Mouse (Mus musculus): Measurements from ENCODE around the gene Dtymk. TPM values are rescaled to one million over a fixed set of nuclear protein-coding genes. Genes with fewer than 3 reads are reported as not detected.
"Not testable (repeated sequence)": the region's sequence is repeated elsewhere in the genome, so short reads cannot be mapped to it uniquely, and the experiment has no call there.

Dtymk gene
- polyA plus RNA-seq (2015; fragmentation: Nextera tagmentation; extraction: Ambion mirVana), result 183 and 192 TPM in 2 replicates

DNA sequence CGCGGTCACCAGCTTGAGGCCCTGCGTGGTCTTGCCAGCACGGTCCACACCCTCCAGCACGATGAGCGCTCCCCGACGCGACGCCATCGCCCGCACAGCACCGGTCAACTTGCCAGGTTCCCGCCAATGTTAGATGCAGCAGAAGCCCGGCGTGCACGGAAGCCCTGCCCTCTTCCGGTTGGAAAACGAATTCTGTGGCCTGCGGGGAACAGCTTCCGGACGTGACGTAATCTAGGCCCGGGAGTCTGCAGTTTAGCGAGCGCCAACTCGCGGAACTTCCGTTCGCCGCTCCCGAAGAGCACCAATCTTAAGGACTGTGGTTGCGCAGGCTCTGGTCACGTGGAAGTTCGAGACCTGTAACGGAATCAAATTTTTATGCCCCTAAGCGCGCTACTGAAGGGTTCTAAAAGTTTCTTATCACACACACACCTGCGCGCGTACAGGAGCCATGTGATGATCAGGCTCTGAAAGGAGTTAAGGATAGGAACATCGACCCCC is at the start of gene Dtymk:
Gene Dtymk (minus strand): TSS at position 194 of the 498 bp plus-strand sequence.
- ATAC-seq (replicated peaks), result peak; percentile 66
- peak within 1 kb of the TSS; percentile 74 for H3K9ac ChIP-seq (replicated peaks)
- peak within 1 kb of the TSS; percentile 94 for H3K4me2 ChIP-seq (replicated peaks)
- no peaks in the 10 kb centered on the region for H3K27me3 ChIP-seq
- H3K4me3 ChIP-seq, result peak within 1 kb of the TSS; percentile 72
- peak within 1 kb of the TSS; percentile 96 for H3K27ac ChIP-seq (replicated peaks)
- peaks cover 21% of the 10 kb centered on the region for H3K36me3 ChIP-seq
- under 1% methylated on average over 42 of the region's 42 CpGs for WGBS
- no peaks in the 10 kb centered on the region for H3K9me3 ChIP-seq
- peaks cover 33% of the 10 kb centered on the region for H3K4me1 ChIP-seq

- not testable (repeated sequence) for H3K9ac ChIP-seq (replicated peaks); H3K4me2 ChIP-seq (replicated peaks); H3K4me1 ChIP-seq; H3K27ac ChIP-seq (replicated peaks); H3K4me3 ChIP-seq; H3K27me3 ChIP-seq; H3K36me3 ChIP-seq; H3K9me3 ChIP-seq
- 97% methylated on average over 2 of the region's 3 CpGs for WGBS
- ATAC-seq (replicated peaks), result peak; percentile 81; the same call in 1 of the 2 replicates
These were observed 44.1 kb upstream of the Dtymk start for GRCm38 (mm10) chr1:93845766-93846366.

GRCm38 (mm10) chr1:93838569-93838968 is 36.8 kb upstream of the Dtymk start:
- not testable (repeated sequence) for H3K36me3 ChIP-seq; H3K27me3 ChIP-seq; H3K4me3 ChIP-seq; H3K27ac ChIP-seq (replicated peaks); H3K9me3 ChIP-seq; ATAC-seq (replicated peaks); H3K9ac ChIP-seq (replicated peaks); H3K4me2 ChIP-seq (replicated peaks); H3K4me1 ChIP-seq
- 86% methylated on average over 8 of the region's 8 CpGs for WGBS

DNA sequence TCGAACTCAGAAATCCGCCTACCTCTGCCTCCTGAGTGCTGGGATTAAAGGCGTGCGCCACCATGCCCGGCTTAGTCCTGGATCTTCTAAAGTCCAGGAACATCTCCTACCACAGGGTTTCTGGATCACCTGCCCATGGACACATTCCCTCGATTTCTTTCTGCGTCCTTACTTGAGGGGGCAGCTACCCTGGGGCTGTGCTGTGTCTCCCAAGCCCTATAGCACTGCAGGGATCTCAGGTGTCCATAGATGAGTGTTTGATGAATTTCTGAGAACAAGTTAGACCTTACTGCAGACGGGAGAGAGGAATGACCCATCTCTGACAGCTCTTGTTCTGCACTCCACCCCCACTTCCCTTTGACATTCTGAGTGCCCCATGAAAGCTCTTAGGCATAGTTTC is 35.6 kb upstream of the Dtymk start:
- WGBS, result 94% methylated on average over 8 of the region's 8 CpGs
- Histone ChIP-seq H3K4me1 (no peaks in the 10 kb centered on the region), H3K27ac (replicated peaks) (no peak overlapping the region), H3K27me3 (no peaks in the 10 kb centered on the region), H3K4me3 (no peak overlapping the region), H3K9ac (replicated peaks) (no peak overlapping the region), H3K4me2 (replicated peaks) (no peak overlapping the region), H3K36me3 (peaks cover 7% of the 10 kb centered on the region; the same call in 1 of the 2 replicates), H3K9me3 (no peaks in the 10 kb centered on the region)
- no peak for ATAC-seq (replicated peaks)

- Histone ChIP-seq H3K9me3 (no peaks in the 10 kb centered on the region), H3K4me2 (replicated peaks) (no peak overlapping the region), H3K4me3 (no peak overlapping the region), H3K36me3 (peaks cover 7% of the 10 kb centered on the region; the same call in 1 of the 2 replicates), H3K27ac (replicated peaks) (no peak overlapping the region), H3K9ac (replicated peaks) (no peak overlapping the region), H3K27me3 (no peaks in the 10 kb centered on the region), H3K4me1 (no peaks in the 10 kb centered on the region)
- 92% methylated on average over 2 of the region's 2 CpGs for WGBS
- no peak for ATAC-seq (replicated peaks)
These were observed 34.8 kb upstream of the Dtymk start for GRCm38 (mm10) chr1:93836532-93836913.

- Histone ChIP-seq H3K36me3 (peaks cover 7% of the 10 kb centered on the region; the same call in 1 of the 2 replicates), H3K27ac (replicated peaks) (no peak overlapping the region), H3K9me3 (no peaks in the 10 kb centered on the region), H3K9ac (replicated peaks) (no peak overlapping the region), H3K27me3 (no peaks in the 10 kb centered on the region), H3K4me2 (replicated peaks) (no peak overlapping the region), H3K4me1 (no peaks in the 10 kb centered on the region), H3K4me3 (no peak overlapping the region)
- WGBS, result 93% methylated on average over 6 of the region's 6 CpGs
- ATAC-seq (replicated peaks), result no peak
These were observed 34.3 kb upstream of the Dtymk start for GRCm38 (mm10) chr1:93835876-93836531.

GRCm38 (mm10) chr1:93835211-93835610 is 33.5 kb upstream of the Dtymk start:
- 95% methylated on average over 4 of the region's 4 CpGs for WGBS
- ATAC-seq (replicated peaks), result no peak

GRCm38 (mm10) chr1:93834671-93835150 is 33.0 kb upstream of the Dtymk start:
- H3K27me3 ChIP-seq, result no peaks in the 10 kb centered on the region
- H3K9me3 ChIP-seq, result no peaks in the 10 kb centered on the region
- H3K4me2 ChIP-seq (replicated peaks), result no peak overlapping the region
- no peak for ATAC-seq (replicated peaks)
- WGBS, result 83% methylated on average over 7 of the region's 7 CpGs
- H3K27ac ChIP-seq (replicated peaks), result no peak overlapping the region
- H3K36me3 ChIP-seq, result peaks cover 7% of the 10 kb centered on the region; the same call in 1 of the 2 replicates
- H3K9ac ChIP-seq (replicated peaks), result no peak overlapping the region
- no peaks in the 10 kb centered on the region for H3K4me1 ChIP-seq
- no peak overlapping the region for H3K4me3 ChIP-seq

More at GRCm38 (mm10) chr1:93835211-93835610, 33.5 kb upstream of the Dtymk start:
- H3K4me1 ChIP-seq, result no peaks in the 10 kb centered on the region
- no peak overlapping the region for H3K27ac ChIP-seq (replicated peaks)
- no peaks in the 10 kb centered on the region for H3K27me3 ChIP-seq
- no peak overlapping the region for H3K4me3 ChIP-seq
- no peaks in the 10 kb centered on the region for H3K9me3 ChIP-seq
- no peak overlapping the region for H3K4me2 ChIP-seq (replicated peaks)
- no peak overlapping the region for H3K9ac ChIP-seq (replicated peaks)
- H3K36me3 ChIP-seq, result peaks cover 7% of the 10 kb centered on the region; the same call in 1 of the 2 replicates

GRCm38 (mm10) chr1:93832754-93833360 is 31.1 kb upstream of the Dtymk start:
- H3K36me3 ChIP-seq; H3K4me2 ChIP-seq (replicated peaks); H3K4me3 ChIP-seq; ATAC-seq (replicated peaks); H3K4me1 ChIP-seq; H3K9me3 ChIP-seq; H3K9ac ChIP-seq (replicated peaks); H3K27me3 ChIP-seq; H3K27ac ChIP-seq (replicated peaks): not testable (repeated sequence)
- WGBS, result 63% methylated on average over 4 of the region's 4 CpGs

DNA sequence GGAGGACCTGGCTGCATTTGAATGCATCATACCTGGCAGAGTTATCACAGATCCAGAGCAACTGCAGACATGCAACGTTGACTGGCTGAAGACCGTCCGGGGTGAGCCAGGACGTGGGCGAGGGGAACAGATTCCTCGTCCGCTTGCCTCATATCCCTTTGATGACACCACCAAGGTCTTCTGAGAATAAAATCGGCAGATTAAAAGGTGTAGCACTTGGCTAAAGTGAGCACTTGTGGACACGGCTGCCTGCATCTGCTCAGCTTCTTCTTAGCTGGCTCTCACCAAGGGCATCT is 24.8 kb upstream of the Dtymk start:
- Histone ChIP-seq H3K27ac (replicated peaks) (no peak overlapping the region), H3K9ac (replicated peaks) (no peak overlapping the region), H3K9me3 (no peaks in the 10 kb centered on the region), H3K36me3 (no peaks in the 10 kb centered on the region), H3K4me2 (replicated peaks) (peak overlapping the region; percentile 78), H3K4me3 (no peak overlapping the region; the same call in 1 of the 2 replicates), H3K4me1 (peaks cover 17% of the 10 kb centered on the region), H3K27me3 (no peaks in the 10 kb centered on the region)
- WGBS, result 91% methylated on average over 9 of the region's 9 CpGs
- ATAC-seq (replicated peaks), result no peak

- Histone ChIP-seq H3K4me2 (replicated peaks) (peak overlapping the region; percentile 78), H3K36me3 (peaks cover 2% of the 10 kb centered on the region; the same call in 1 of the 2 replicates), H3K4me3 (peak overlapping the region; percentile 61), H3K27ac (replicated peaks) (peak overlapping the region; percentile 96), H3K9ac (replicated peaks) (peak overlapping the region; percentile 61), H3K4me1 (peaks cover 17% of the 10 kb centered on the region), H3K27me3 (no peaks in the 10 kb centered on the region), H3K9me3 (no peaks in the 10 kb centered on the region)
- ATAC-seq (replicated peaks), result peak; percentile 60
- 45% methylated on average over 27 of the region's 27 CpGs for WGBS
These were observed 24.2 kb upstream of the Dtymk start for GRCm38 (mm10) chr1:93825771-93826539.
